Mouse (Mus musculus): ENCODE data around the gene Ncoa3. TPM values are rescaled to one million over a fixed set of nuclear protein-coding genes. Genes with fewer than 3 reads are reported as not detected.

Ncoa3 gene
- polyA plus RNA-seq, 2 experiments, result 17.8 to 25.5 TPM

- no peak overlapping the region for H3K27ac ChIP-seq (replicated peaks; ENCODE audit: low read depth, low read length)
- no peaks in the 10 kb centered on the region for H3K4me1 ChIP-seq (ENCODE audit: control insufficient read depth, insufficient read depth, low read length)
- no peak overlapping the region for H3K9ac ChIP-seq (ENCODE audit: low read depth, low read length, severe bottlenecking)
- H3K4me2 ChIP-seq (replicated peaks; ENCODE audit: low read depth, low read length, severe bottlenecking), result no peak overlapping the region
- H3K36me3 ChIP-seq (ENCODE audit: control insufficient read depth, insufficient read depth, low read length), result no peaks in the 10 kb centered on the region
- DNase-seq (ENCODE audit: low spot score), result no peak
- ATAC-seq (ENCODE audit: low FRiP score, low read depth), result no peak
- no peaks in the 10 kb centered on the region for H3K27me3 ChIP-seq (ENCODE audit: control insufficient read depth, insufficient read depth, low read length)
- no peak overlapping the region for H3K4me3 ChIP-seq (replicated peaks; ENCODE audit: low read length)
- 75% methylated on average over 6 of the region's 6 CpGs for WGBS
- H3K9me3 ChIP-seq (ENCODE audit: control insufficient read depth, low read length), result no peaks in the 10 kb centered on the region
- no peak for TF ChIP-seq POLR2A (IDR thresholded peaks at IDR 0.05; ENCODE audit: borderline replicate concordance, extremely low read depth, insufficient read depth, insufficient read length)
Measured at GRCm38 (mm10) chr2:165967823-165968555, 24.4 kb upstream of the Ncoa3 start.

DNA sequence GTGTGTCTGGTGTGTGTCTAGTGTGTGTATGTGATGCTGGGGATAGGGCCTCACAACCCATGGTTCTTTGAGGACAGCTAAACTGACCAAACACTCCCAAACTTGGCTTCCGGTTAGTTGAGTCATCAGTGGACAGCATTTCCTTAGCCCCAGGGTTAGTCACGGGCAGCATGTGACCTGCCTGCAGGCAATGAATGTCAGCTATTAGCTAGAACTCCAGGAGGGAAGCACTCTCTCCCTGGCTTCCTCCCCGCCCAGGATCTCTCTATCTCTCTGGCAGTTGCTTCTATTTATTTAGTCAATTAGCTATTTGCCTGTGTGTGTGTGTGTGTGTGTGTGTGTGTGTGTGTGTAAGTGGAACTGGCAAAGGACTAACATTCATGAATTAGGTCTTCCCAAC, 23.6 kb upstream of the Ncoa3 start:
- Histone ChIP-seq H3K4me2 (replicated peaks; ENCODE audit: low read depth, low read length, severe bottlenecking) (no peak overlapping the region), H3K36me3 (ENCODE audit: control insufficient read depth, insufficient read depth, low read length) (no peaks in the 10 kb centered on the region), H3K4me3 (replicated peaks; ENCODE audit: low read length) (no peak overlapping the region), H3K27ac (replicated peaks; ENCODE audit: low read depth, low read length) (no peak overlapping the region), H3K4me1 (ENCODE audit: control insufficient read depth, insufficient read depth, low read length) (no peaks in the 10 kb centered on the region), H3K27me3 (ENCODE audit: control insufficient read depth, insufficient read depth, low read length) (no peaks in the 10 kb centered on the region), H3K9me3 (ENCODE audit: control insufficient read depth, low read length) (no peaks in the 10 kb centered on the region), H3K9ac (ENCODE audit: low read depth, low read length, severe bottlenecking) (no peak overlapping the region)
- TF ChIP-seq POLR2A (IDR thresholded peaks at IDR 0.05; ENCODE audit: borderline replicate concordance, extremely low read depth, insufficient read depth, insufficient read length), result no peak
- 41% methylated on average over 3 of the region's 3 CpGs for WGBS
- ATAC-seq (ENCODE audit: low FRiP score, low read depth), result no peak
- no peak for DNase-seq (ENCODE audit: low spot score)

GRCm38 (mm10) chr2:165969391-165969790, 23.0 kb upstream of the Ncoa3 start:
- ATAC-seq (ENCODE audit: low FRiP score, low read depth), result no peak
- Histone ChIP-seq H3K27ac (replicated peaks; ENCODE audit: low read depth, low read length) (no peak overlapping the region), H3K4me3 (replicated peaks; ENCODE audit: low read length) (no peak overlapping the region), H3K36me3 (ENCODE audit: control insufficient read depth, insufficient read depth, low read length) (no peaks in the 10 kb centered on the region), H3K4me1 (ENCODE audit: control insufficient read depth, insufficient read depth, low read length) (no peaks in the 10 kb centered on the region), H3K27me3 (ENCODE audit: control insufficient read depth, insufficient read depth, low read length) (no peaks in the 10 kb centered on the region), H3K4me2 (replicated peaks; ENCODE audit: low read depth, low read length, severe bottlenecking) (no peak overlapping the region), H3K9ac (ENCODE audit: low read depth, low read length, severe bottlenecking) (no peak overlapping the region), H3K9me3 (ENCODE audit: control insufficient read depth, low read length) (no peaks in the 10 kb centered on the region)
- 54% methylated on average over 8 of the region's 8 CpGs for WGBS
- TF ChIP-seq POLR2A (IDR thresholded peaks at IDR 0.05; ENCODE audit: borderline replicate concordance, extremely low read depth, insufficient read depth, insufficient read length), result no peak
- no peak for DNase-seq (ENCODE audit: low spot score)

DNA sequence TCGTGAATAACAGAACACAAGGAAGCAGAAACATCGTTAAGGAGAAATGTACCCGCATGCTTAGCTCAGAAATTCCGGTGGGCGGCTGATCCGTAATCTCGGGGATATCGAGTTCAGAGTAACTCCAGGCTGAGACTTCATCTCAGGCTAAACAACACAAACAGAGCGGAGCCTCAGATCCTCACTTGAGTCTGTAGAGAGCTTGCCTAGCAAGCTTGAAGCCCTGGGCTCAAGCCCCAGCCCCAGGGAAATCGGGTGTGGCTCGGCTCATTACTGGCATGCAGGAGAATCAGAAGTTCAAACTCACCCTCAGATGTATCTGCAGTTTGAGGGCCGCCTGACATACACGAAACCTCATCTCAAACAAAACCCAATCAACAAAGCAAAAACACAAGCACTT, 22.5 kb upstream of the Ncoa3 start:
- H3K4me3 ChIP-seq (replicated peaks; ENCODE audit: low read length), result no peak overlapping the region
- no peak overlapping the region for H3K9ac ChIP-seq (ENCODE audit: low read depth, low read length, severe bottlenecking)
- DNase-seq (ENCODE audit: low spot score) (no peak), ATAC-seq (ENCODE audit: low FRiP score, low read depth) (no peak)
- TF ChIP-seq POLR2A (IDR thresholded peaks at IDR 0.05; ENCODE audit: borderline replicate concordance, extremely low read depth, insufficient read depth, insufficient read length), result no peak
- no peak overlapping the region for H3K4me2 ChIP-seq (replicated peaks; ENCODE audit: low read depth, low read length, severe bottlenecking)
- H3K36me3 ChIP-seq (ENCODE audit: control insufficient read depth, insufficient read depth, low read length), result no peaks in the 10 kb centered on the region
- H3K27me3 ChIP-seq (ENCODE audit: control insufficient read depth, insufficient read depth, low read length), result no peaks in the 10 kb centered on the region
- H3K4me1 ChIP-seq (ENCODE audit: control insufficient read depth, insufficient read depth, low read length), result no peaks in the 10 kb centered on the region
- H3K9me3 ChIP-seq (ENCODE audit: control insufficient read depth, low read length), result no peaks in the 10 kb centered on the region
- 71% methylated on average over 13 of the region's 13 CpGs for WGBS
- H3K27ac ChIP-seq (replicated peaks; ENCODE audit: low read depth, low read length), result no peak overlapping the region

GRCm38 (mm10) chr2:165970767-165971166, 21.7 kb upstream of the Ncoa3 start:
- ATAC-seq (ENCODE audit: low FRiP score, low read depth), result no peak
- WGBS, result 90% methylated on average over 7 of the region's 7 CpGs
- no peak overlapping the region for H3K4me3 ChIP-seq (replicated peaks; ENCODE audit: low read length)
- H3K9ac ChIP-seq (ENCODE audit: low read depth, low read length, severe bottlenecking), result no peak overlapping the region
- no peak overlapping the region for H3K4me2 ChIP-seq (replicated peaks; ENCODE audit: low read depth, low read length, severe bottlenecking)
- no peak for DNase-seq (ENCODE audit: low spot score)
- no peaks in the 10 kb centered on the region for H3K9me3 ChIP-seq (ENCODE audit: control insufficient read depth, low read length)
- H3K27me3 ChIP-seq (ENCODE audit: control insufficient read depth, insufficient read depth, low read length), result no peaks in the 10 kb centered on the region
- H3K36me3 ChIP-seq (ENCODE audit: control insufficient read depth, insufficient read depth, low read length), result no peaks in the 10 kb centered on the region
- H3K27ac ChIP-seq (replicated peaks; ENCODE audit: low read depth, low read length), result no peak overlapping the region
- TF ChIP-seq POLR2A (IDR thresholded peaks at IDR 0.05; ENCODE audit: borderline replicate concordance, extremely low read depth, insufficient read depth, insufficient read length), result no peak
- H3K4me1 ChIP-seq (ENCODE audit: control insufficient read depth, insufficient read depth, low read length), result no peaks in the 10 kb centered on the region

Data from limb, embryonic 14.5 days (tissue).